Mouse (Mus musculus) spleen, embryonic (tissue): Measurements from ENCODE around the gene Npcd.
"Not testable (repeated sequence)": the region's sequence is repeated elsewhere in the genome, so short reads cannot be mapped to it uniquely, and the experiment has no call there.

ENCODE experiments used
- CTCF ChIA-PET: fragments of 350-600 bp; sonication (Branson Sonifier 250); formaldehyde crosslinking; loops from one replicate; lab custom pipeline; 2022; lab: Charles Lee

Npcd gene

DNA sequence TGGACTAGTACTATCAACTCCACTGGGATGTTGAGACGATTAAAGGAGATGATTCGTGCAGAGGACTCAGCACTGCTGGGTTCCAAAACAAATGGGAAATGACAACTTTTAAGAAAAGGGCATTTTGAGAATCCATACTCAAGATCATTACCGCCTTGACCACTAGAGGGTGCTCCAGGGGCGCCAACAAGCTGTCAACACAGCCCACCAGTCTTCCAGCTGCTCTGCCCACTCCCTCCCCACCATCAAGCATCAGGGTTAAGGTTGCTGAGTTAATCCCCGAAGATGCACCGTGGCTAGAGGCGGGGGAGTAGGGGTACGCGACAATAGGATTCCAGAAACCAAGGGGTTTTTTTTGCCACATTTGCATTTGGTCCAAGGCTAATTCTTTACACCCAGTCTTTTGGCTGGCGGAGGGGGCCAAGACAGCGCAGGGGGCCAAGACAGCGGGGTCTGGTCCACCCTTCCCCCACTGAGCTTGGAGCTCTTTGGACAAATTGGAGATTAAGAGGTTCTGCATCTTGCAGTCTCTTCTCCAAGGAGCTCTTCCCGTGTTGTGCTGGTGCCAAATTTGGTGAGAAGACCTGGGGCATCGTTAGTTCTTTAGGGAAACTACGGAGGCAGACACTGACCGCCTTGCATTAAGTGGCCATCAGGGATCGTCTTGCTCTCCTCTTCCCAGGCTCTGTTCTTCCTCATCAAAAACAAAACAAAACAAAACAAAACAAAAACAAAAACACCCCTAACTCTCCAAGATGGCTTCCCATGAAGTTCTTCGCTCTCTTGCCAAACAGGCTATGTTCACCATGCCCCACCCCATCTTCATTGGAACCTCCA is 1.8 kb downstream of the Npcd start:
- CTCF ChIA-PET = interaction anchor here (0.7 to 1.5 kb wide), 4 partner anchors 60 to 103 kb away, joined by 3 to 5 read pairs (median 3); no protein-coding TSS in a partner anchor

DNA sequence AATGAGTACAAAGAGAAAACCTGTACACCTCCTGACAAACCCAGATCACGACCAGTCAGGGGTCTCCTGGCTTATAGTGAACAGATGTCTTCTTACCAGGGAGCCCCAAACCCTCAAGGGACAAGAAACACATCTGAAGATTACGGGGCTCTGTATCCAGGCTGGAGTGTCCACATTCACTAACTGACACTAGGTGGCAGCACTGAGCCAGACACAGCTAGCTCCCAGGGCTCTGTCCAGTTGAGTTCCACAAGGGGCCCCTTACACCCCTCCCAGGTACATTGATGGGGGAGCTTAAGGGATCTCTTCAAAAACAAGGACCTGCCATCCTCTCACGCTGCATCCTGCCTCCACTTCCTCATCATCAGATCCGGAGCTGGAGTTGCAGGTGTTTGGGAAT is 3.6 kb downstream of the Npcd start:
- CTCF ChIA-PET = interaction anchor here (0.7 kb wide), 2 partner anchors 56 to 97 kb away, joined by 3 to 4 read pairs; no protein-coding TSS in a partner anchor

DNA sequence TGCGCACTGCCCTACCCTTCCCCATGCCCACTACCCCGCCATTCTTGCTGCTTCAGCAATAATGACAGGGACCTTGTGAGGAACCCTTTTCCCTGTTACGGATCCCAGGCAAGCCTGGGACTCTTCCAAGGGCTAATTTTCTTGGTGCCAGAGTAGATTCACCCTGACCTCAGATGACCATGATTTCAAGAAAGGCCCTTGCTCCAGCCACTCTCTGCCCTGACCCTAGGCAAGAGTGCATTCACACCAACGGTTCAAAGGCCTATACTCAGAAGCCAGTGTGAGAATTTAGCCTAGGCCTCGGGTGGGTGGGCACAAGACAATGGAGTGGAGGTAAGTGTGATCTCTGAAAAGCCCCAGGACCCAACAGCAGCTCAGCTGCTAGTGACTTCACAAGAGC is 4.6 kb downstream of the Npcd start:
- CTCF ChIA-PET = no interaction called here

DNA sequence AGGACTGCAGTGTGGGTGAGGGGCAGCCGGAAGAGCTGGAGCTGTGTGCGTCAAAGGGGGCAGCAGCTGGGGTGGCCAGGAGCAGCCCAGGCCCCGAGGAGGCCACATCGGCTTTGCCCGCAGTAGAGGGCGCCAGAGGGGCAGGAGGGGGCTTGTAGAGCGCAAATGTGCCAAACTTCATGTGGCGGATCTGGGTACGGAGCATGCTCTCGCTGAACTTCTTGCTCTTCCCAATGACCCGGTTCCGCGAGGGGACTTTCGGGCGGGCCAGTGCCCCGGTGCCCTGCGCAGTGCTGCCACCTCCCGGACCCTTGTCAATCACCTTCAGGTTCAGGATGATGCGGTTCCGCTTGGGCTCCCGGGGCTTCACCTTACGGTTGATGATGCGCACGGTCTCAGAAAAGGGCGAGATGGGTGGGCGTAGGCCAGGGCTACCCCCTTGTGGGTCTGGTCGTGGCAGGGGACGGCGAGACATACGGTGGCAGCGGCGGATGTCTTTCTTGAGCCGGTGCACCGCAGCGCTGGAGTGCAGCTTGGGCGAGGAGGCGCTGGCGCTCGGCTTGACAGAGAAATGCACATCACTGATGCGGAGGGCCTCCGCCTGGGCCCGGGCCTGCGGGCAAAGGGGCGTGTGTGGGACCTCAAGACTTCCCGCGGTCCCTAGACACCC is 5.5 kb downstream of the Npcd start:
- CTCF ChIA-PET = interaction anchor here (0.7 kb wide), 1 partner anchor 170 kb away, joined by 4 read pairs; the partner anchor contains the start of gene Fam227a

DNA sequence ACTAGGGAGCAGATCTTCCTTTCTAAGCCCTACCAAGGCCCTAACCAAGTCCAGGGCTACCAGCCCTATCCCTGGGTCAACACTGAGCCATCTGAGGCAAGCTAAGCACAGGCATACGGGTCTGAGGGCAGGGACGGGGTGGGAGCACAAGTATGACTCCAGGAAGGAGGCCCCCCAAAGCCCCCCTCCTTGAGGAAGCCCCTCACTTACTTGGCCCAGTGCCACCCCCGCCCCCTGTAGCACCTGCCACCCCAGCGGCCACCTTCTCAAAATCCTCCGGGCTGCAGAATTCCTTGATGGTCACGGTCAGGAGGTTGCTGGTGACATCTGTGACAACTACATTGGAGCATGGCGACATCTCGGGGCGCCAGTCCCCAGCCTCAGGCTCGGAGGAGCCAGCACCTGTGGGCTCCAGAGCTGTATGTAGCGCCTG is 6.2 kb downstream of the Npcd start:
- CTCF ChIA-PET = interaction anchor here (0.7 kb wide), 1 partner anchor 169 kb away, joined by 4 read pairs; the partner anchor contains the start of gene Fam227a

DNA sequence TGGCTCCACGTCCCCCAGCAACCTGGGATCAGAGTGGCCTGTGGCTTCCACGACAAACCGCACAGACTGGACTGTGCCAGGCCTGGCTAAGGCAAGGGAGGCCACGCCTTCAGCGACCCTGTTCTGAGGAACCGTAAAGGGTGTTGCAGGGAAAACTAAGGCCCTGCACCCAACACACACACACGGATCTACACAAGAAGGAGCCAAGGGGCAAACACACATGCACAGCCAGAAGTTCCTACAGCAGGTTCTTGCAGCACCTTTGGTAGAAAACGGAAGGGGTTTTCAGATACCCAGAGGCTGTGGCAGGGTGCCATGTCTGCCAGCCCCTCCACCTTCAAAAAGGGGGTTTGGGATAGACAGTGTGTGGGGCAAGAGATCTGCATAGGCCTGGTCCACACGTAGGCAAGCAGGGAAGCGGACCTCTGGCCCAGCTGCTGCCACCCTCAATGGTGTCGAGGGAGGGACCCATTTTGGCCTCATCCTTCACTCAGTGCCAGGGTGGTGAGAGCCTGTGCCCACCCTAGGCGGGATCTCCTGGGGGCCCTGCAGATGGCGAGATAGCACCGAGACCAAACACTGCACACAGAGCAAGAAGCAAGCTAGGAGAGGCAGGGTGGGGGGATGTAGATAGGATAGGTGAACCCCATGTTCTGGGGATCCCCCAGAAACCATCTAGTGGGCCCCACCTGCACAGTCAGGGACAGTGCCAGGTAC is 6.8 kb downstream of the Npcd start:
- CTCF ChIA-PET = no interaction called here

DNA sequence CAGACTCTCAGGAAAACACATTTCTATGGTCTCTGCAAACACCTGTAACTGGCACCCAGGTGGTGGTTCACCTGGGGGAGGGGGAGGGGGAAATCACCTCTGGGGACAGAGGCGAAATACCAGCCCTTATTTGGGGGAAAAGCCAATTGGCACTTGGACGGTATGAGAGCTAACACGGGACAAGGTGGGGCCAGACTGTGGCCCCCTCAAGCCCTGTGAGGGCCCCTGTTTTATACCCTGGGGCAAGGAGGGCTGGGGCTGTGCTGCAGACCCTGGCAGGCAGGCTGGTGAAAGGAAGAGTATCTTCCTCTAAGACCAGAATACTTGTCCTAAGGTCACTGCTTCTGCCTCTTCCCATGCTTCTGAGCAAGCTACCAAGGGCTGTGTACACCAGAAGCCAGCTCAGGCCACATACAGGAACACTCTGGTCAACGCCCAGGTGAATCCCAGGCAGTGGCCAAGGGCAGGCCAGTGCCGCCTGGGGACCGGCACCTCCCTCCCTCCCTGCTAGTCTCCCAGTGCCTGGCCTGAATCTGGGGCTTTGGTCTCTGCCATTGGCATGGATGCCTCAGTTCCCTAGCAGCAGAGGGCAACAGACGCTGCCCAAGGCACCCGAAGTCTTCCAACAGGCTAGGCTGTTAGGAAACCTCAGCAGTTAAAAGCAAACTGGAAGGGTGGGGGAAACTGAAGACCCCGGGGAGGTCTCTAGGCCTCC is 7.7 kb downstream of the Npcd start:
- CTCF ChIA-PET = no interaction called here

DNA sequence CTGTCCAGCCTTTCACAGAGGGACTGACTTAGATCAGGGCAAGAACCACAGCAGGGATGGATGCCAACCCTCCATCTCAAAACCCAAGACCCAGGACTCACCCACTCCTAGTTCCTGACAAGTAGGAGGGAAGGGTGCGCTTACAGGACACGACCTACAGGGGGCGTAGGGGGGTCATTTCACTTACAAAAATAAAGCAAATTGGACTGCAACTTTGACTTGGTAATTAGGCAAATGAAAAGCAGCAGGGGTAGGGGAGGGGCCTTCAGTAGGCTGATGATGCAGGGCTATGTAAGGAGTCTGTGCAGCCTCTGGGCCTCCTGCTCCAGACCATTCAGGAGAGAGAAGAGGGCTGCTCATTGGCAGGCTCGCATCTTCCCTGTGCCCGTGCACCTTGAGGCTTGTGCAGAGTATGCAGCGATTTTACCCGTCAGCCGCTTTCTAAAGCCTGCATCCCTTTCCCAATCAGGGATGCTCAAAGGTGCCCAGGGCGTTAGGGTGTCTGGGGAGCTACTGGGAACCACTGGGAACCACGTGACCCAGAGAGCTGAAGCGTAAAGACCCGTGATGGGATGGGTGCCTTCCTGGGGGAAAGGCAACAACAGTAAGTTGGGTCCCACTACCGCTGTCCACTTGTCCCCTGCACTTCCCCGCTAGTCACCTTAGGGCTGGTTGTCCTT is 8.8 kb downstream of the Npcd start:
- CTCF ChIA-PET = no interaction called here

DNA sequence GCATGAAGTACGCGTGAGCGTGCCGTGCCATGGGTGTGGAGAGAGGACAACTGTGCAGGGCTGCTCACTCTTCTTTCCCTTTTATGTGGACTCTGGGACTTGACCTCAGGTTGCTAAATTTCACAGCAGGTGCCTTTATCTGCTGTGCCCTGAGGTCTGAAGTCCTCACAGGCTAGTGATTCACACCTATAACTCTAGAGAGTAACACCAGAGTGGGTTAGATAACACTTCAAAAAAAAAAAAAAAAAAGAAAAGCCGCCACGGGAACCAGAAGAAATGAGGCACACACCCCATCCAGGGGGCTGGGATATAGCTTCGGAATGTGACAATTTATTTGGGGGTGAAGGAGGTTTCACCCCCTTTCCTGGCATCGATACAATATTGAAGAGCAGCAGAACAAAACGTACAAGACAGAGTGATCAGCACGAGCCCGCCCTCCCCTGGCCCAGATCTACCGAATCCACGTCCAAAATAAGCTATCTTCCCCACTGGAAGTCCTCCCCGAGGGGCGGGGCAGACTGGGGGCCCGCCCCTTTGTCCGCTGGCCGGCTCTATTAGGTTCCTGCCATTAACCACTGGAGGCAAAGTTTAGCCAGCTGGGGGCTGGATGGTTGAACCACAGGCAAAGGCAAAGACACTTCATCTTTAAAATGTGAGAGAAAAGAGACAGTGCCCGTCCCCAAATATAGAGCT is 10.3 kb downstream of the Npcd start:
- CTCF ChIA-PET = no interaction called here

DNA sequence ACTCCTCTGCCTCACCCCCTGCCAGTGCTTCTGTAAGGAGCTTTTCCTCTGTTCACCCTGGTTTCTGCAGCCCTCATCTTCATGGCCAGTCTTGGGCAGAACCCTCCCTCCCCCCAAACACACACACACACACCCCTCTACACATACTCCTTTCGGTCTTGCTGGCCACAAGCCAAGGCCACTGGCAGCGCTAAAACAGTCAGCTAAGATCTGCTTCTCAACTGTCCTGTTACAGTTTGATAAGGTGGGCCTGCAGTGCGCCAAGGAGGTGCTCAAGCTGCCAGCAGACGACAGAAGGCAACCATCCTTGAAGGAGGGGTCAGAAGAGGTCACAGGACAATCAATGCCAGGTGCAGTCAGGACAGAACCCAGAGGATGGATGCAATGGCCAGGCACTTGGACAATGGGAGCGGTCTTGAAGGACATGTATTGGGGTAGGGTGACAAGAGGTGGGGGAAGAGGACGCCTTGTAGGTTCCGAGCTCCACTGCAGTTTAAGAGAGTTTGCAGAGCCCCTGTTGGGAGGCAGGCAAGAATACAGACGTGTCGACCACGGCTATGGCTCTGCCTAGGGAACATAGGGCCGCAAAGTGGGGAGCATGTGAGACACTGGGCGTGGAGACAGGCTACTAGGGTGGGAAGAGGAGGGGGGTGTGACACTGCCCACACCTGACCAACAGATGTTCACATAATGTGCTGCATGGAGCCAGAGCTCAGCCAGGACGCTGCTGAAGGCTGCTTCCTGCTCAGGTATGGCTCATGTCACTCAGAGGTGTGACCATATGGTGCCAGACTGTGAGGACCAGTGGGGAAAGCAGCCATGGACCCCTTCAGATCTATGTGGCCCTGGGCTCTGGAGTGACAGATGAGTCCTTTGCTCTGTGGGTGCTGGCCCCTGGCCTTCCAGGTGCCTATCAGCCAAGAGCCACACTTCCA is 11.5 kb downstream of the Npcd start:
- CTCF ChIA-PET = interaction anchor here (0.6 kb wide), 1 partner anchor 572 kb away, joined by 3 read pairs; no protein-coding TSS in a partner anchor

DNA sequence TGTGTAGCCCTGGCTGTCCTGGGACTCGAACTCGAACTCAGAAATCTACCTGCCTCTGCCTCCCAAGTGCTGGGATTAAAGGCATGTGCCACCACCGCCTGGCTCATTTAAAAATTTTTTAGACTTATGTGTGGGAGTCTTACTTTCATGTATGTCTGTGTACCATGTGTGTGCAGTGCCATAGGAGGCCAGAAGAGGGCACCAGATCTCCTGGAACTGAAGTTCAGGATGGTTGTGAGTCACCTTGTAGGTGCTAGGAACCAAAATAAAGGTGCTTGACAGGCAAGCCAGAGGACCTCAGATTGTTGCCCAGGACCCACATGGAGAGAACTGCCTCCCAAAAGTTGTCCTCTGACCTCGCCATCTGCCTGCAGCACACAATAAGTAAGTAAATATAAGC is 15.7 kb downstream of the Npcd start:
- CTCF ChIA-PET = interaction anchor here (0.6 kb wide), 1 partner anchor 42 kb away, joined by 4 read pairs; no protein-coding TSS in a partner anchor

DNA sequence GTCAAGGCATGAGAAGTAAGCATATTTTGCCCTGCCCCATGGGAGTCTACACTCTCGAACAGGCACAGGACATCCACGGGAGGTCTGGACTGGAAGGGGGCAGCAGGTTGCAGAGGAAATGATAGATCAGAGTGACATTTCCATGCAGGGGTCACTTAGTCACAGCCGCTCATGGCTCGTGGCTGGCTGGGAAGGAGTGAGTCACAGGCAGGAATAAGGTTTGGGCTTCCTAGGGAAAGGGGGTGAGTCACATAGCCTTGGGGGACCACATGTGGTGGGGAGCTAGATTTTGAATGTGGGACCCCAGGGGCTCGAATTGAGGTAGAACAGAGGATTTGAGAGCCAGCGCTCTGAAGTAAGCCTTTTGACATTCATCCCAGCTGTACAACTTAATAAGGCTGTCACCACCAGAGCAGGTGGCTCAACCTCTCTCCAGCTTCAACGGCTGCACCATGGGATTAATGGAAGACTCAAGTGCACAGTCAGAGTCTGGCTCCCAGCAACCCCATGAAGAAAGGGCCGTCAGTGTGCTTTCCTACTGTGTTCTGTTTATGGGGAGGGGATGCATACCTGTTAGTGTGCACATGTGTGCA is 20.3 kb downstream of the Npcd start:
- CTCF ChIA-PET = interaction anchor here (1.0 kb wide), 1 partner anchor 10 kb away, joined by 3 read pairs; no protein-coding TSS in a partner anchor

DNA sequence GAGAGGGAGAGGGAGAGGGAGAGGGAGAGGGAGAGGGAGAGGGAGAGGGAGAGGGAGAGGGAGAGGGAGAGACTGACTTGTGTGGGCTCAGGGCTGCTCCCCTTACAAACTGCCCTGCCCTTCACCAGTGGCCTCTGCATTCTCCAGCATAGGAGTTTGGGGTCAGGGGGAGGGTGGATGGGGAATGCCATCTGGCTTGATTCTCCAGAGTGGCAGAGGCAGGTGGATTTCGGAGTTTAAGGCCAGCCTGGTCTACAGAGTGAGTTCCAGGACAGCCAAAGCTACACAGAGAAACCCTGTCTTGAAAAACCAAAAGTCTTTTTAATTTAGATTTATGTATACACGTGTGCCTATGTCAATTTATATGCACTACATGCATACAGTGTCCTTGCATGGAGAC is 21.2 kb downstream of the Npcd start:
- CTCF ChIA-PET = not testable (repeated sequence)

DNA sequence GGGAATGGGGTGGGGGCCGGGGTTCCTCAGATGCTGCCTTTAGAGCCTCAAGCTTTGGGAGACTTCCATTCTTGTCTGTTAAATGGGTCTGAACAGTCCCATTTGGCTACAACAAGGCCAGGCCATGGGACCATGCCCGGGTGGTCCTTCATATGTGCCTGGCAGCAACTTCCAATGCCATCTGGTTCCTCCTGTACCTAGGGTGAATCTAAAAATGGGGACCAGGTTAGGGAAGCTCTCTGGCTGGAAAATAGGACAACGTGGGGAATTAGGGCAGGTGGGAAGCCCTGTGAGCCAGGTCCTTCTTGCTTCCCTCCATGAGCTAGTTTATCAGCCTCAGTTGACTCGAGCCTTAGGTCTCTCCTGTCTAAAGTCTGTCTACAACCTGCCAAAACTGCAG is 23.0 kb downstream of the Npcd start:
- CTCF ChIA-PET = no interaction called here

DNA sequence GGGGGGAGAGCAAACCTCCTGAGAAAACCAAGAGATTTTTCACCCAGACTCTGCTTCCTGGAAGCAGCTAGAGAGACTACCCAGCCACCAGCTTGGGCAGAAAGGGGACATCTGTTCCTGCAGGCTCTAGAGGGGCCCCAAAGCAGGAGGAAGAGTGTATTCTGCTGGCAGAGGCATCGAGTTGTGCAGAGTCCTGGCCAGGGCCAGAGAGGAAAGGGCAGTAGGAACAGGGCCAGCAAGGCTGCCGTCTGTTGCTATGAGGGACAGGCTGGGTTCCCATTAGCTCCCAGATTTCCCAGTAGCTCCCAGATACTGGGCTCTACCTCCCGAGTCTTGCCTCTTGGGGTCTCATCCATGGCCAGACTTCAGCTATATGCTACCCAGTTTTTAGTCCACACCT is 24.0 kb downstream of the Npcd start:
- CTCF ChIA-PET = interaction anchor here (0.6 kb wide), 1 partner anchor 45 kb away, joined by 3 read pairs; no protein-coding TSS in a partner anchor

DNA sequence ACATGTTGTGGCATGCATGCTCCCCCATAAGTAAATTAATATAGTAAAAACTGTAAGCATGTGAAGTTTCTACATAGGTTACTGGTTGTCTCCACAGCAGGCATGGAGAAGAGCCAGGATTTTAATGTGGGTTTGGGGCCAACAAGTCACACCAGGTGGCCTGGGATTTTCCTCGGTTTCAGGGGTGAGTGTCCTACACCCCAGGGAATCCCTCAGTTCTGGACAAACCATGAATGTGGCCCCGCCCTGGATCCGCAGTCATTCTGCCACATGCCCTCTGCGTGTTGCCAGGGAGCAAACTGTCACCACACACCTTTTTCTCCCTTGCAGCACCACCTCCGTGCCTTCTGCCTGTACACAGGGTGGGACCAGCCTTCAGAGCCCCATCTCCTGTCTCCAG is 25.4 kb downstream of the Npcd start:
- CTCF ChIA-PET = interaction anchor here (0.7 kb wide), 1 partner anchor 84 kb away, joined by 3 read pairs; no protein-coding TSS in a partner anchor

DNA sequence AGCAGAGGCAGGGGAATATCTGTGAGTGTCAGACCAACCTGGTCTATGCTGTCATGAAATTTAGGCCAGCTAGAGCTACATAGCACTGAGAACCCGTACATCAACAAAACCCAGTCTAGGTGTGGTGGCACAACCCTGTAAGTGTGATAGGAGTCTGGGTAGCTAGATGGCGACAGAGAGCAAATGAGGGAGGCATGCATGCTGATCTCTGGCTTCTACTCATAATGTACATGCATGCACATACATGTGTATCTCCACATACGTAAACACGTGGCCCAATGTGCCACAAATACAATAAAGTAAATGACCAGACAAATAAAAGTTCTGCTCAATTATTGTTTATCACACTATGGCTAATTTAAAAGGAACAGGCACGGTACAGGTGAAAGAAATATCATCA is 25.9 kb downstream of the Npcd start:
- CTCF ChIA-PET = interaction anchor here (0.7 kb wide), 1 partner anchor 54 kb away, joined by 3 read pairs; no protein-coding TSS in a partner anchor

DNA sequence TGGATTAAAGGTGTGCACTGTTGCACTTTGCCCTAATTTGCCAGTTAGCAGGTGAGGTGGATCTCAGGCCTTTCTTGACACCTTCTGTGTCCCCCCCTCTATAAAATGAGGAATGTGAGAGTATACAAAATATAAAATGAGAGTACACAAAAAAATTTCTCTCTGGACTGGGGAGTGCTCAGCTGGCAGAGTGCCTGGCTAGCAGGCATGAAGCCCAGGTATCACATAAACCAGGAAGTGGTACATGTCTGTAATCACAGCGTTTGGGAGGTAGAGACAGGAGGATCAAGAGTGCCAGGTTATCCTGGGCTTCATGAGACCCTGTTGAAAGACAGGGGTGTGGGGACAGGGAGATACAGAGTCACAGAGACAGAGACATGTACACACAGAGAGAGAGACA is 27.0 kb downstream of the Npcd start:
- CTCF ChIA-PET = no interaction called here
